Mouse (Mus musculus) olfactory bulb, adult 2 months (tissue): ENCODE measurements around the gene Ckap2l.

Source experiments
- CTCF ChIP-seq: fragments of 200-500 bp; IDR thresholded peaks from 2 replicates; pipeline ENCODE4 v1.5.1; 2012; ENCODE audit warnings: low read depth, mild to moderate bottlenecking, low read length, moderate library complexity; ENCODE audit not compliant: insufficient read depth
- POLR2A ChIP-seq: fragments of 200-500 bp; IDR thresholded peaks from 2 replicates; pipeline ENCODE4 v1.6.1; 2012; ENCODE audit warnings: mild to moderate bottlenecking, low read depth, low read length, moderate library complexity; ENCODE audit not compliant: insufficient read depth

DNA sequence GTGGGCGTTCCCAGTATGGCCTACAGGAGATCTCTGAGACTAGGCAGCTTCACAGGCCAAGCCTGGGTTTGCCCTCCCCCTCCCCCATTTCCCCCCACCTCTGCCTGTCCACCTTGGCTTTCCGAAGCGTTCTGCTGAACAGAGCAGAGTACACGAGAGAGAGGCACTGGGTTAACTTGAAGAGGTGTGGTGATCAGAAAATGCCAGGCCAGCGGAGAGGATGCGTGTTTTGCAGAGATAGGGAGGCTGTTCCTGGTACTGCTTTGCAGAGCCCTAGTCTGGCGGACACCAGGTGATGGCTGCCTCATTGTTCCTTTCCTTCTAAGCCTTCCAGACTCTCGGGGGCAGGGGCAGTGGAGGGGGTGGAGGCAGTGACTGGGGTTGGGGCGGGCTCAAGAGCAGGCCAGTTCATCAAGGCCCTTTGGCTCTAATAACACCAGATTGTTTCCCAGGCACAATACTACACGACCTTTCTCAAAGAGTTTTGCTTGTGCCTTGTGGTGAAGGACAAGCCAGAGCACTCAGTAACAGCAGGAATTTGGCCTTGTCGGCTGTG, 70.6 kb downstream of the Ckap2l start:
- TF ChIP-seq CTCF (no peak), POLR2A (no peak)
